Mouse (Mus musculus): ENCODE measurements around the gene Brd7.

Gene Brd7

GRCm38 (mm10) chr8:88357226-88357933 lies 4.6 kb downstream of the Brd7 start:
- no peak for DNase-seq (ENCODE audit: low spot score in 2 of 2)

GRCm38 (mm10) chr8:88349046-88349445 lies 12.9 kb downstream of the Brd7 start:
- DNase-seq (ENCODE audit: low spot score in 2 of 2) = no peak

- no peak for DNase-seq (ENCODE audit: low spot score in 2 of 2)
Observed at GRCm38 (mm10) chr8:88342026-88342425, 20.0 kb downstream of the Brd7 start.

DNA sequence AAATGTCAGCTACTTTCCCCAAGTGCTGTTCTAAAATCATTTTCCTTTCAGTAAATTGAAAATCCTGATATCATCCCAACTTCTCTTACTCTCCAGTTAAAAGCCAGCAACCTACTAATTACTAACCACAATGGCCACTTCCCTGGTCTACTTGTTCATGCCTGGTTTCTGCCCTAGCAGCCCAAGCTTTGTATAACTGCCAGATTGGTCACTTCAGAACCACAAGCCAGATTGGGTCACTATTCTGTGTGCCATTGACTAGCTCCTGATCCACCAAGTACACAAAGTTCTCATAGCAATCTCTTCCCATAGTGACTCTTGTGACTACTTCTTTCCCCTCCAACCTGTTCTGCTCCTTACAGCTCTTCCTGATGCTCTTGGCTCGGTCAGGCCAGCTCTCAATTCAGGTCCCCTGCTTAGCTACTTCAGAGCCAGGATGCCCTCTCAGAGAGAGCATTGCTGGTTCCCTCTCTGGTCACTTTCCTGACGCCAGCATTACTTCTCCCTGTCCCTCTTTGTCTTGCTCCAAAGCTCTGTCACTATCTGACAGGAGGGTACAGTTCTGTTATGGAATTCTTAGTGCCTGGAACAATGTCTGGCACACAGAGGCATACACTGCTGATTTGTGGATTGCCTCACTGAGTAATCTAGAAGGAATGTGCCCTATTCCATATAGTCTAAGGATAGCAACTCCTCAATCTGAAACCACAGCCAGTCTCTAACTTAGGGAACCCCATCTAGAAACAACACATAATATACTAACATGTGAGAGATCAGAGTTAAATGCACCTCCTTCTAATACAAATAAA lies 21.9 kb downstream of the Brd7 start:
- no peak for DNase-seq (ENCODE audit: low spot score in 2 of 2)

DNA sequence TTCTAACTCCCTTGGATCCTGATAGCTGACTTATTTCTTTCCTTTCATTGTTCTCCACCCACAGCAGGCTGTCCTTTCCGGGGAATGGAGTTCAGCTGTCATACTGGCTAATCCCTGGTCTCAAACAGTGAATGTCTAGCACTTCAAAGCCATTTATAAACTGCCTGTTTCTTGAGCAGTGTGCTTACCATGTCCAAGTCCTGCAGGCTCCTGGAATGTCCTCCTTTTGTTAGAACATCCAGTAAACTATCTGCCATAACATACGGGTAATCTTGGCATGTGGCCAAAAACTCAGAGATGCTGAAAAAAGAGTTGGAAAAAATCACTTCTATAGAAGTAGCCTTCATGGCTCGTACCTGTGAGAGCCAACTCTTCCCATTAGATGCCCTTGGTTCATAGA lies 22.8 kb downstream of the Brd7 start:
- DNase-seq (ENCODE audit: low spot score in 2 of 2) = no peak

GRCm38 (mm10) chr8:88334975-88335374 lies 27.0 kb downstream of the Brd7 start:
- no peak for DNase-seq (ENCODE audit: low spot score in 2 of 2)

- DNase-seq (ENCODE audit: low spot score in 2 of 2) = no peak
Observed at GRCm38 (mm10) chr8:88334384-88334783, 27.6 kb downstream of the Brd7 start.

GRCm38 (mm10) chr8:88330816-88331215 lies 31.2 kb downstream of the Brd7 start:
- DNase-seq (ENCODE audit: low spot score in 2 of 2) = no peak

DNA sequence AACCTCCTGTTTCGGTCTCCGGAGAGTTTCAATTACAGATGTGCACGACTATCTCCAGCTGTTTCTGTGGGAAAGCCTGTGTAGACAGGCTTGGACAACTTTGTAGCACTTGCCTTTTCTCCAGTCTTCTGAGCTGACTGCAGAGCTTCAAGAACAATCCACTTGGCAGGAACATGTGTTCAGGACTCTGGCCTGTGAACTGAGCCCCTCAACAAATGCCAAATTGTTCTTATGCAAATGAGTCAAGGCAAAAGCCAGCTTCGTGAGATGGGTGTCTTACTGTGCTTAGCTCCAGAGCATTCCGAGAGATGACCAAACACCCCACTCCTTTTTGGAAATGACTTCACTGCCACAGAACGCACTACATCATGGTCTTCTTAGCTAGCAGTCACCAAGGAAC lies 33.3 kb downstream of the Brd7 start:
- no peak for DNase-seq (ENCODE audit: low spot score in 2 of 2)

DNA sequence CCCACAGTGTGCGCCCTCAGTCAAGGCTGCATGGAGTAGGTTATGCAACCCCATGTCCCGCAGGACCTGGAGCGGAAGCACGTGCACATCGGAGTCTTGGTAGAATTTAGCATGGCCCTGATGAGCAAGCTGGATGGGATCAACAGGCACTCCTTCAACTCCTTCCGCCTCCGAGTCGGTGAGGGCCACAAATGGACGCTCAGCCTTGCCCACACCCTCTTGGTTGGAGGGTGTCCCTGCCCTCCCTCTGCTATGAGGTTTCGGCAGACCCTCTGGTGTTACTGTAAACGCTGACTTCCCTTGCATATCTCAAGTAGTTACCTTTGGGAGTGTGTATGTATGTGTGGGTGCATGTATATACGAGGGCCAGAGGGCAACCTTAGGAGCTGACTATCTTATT lies 35.7 kb downstream of the Brd7 start:
- no peak for DNase-seq (ENCODE audit: low spot score in 2 of 2)

- DNase-seq (ENCODE audit: low spot score in 2 of 2) = no peak
Observed at GRCm38 (mm10) chr8:88325795-88326194, 36.2 kb downstream of the Brd7 start.

- no peak for DNase-seq (ENCODE audit: low spot score in 2 of 2)
Observed at GRCm38 (mm10) chr8:88325251-88325650, 36.7 kb downstream of the Brd7 start.

GRCm38 (mm10) chr8:88324760-88325159 lies 37.2 kb downstream of the Brd7 start:
- no peak for DNase-seq (ENCODE audit: low spot score in 2 of 2)

DNA sequence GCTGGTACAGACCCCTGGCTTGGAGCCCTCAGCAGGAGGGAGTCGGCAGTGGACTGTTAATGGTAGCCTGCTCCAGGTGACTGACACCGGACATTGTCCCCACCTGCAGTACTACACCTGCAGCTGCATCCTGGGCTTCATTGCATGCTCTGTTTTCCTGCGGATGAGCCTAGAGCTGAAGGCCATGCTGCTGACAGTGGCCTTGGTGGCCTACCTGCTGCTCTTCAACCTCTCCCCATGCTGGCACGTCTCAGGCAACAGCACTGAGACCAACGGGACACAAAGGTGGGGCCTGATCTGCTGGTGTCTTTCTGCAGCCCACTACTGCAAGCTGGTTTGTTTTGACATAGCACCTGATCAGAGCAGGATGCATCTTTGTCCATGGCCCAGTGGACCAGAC lies 38.5 kb downstream of the Brd7 start:
- no peak for DNase-seq (ENCODE audit: low spot score in 2 of 2)

DNA sequence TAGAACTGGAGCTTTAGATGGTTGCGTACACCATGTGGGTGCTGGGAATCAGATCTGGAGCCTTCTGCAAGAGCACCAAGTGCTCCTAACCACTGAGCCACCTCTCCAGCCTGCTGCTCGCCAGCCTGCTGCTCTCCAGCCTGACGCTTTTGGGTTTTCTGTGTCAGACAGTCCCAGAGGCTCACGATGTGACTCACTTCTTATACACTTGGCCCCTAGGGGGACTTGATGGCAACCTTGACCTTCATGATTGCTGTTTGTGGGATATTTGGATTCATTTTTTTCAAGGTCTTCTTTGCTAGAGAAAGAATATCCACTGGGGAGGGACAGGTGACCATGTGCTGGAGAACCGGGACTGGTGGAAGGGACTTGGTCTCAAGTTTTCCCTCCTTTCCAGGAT lies 40.6 kb downstream of the Brd7 start:
- no peak for DNase-seq (ENCODE audit: low spot score in 2 of 2)

DNA sequence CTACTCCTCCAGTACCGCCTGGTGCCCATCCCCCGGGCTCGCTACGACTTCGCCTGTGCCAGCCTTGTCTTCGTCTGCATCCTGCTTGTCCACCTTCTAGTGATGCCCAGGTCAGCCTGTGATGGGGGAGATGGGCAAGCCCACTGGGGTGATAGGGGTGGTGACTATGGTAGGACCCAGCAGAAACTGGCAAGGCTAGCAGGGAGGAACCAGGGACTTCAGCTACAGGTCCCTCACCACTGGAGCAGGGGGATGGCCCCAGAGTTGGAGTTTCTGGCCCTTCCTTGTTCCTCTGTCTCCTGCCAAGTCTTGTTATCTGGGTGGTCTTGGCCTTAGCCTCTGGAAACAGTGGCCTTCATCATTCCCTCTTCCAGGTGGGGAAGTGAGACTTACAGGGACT lies 41.9 kb downstream of the Brd7 start:
- no peak for DNase-seq (ENCODE audit: low spot score in 2 of 2)

GRCm38 (mm10) chr8:88318151-88318550 lies 43.8 kb downstream of the Brd7 start:
- no peak for DNase-seq (ENCODE audit: low spot score in 2 of 2)

GRCm38 (mm10) chr8:88317341-88317740 lies 44.7 kb downstream of the Brd7 start:
- DNase-seq (ENCODE audit: low spot score in 2 of 2) = no peak

- DNase-seq (ENCODE audit: low spot score in 2 of 2) = no peak
Observed at GRCm38 (mm10) chr8:88316139-88316931, 45.7 kb downstream of the Brd7 start.

DNA sequence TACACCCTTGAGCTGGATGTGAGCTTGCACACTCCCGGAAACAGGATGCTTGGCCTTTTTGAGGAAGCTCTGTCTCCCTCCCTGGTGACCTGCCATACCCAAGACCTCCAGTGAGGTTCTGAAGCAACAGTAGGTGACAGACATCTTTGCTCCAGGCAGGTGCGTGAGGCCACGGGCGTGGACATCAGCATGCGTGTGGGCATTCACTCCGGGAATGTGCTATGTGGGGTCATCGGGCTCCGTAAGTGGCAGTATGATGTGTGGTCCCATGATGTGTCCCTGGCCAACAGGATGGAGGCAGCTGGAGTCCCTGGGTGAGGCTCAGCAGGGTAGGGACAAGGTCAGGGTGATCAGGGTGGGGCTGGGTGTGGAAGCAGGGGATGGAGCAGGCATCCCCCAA lies 46.7 kb downstream of the Brd7 start:
- DNase-seq (ENCODE audit: low spot score in 2 of 2) = no peak

DNA sequence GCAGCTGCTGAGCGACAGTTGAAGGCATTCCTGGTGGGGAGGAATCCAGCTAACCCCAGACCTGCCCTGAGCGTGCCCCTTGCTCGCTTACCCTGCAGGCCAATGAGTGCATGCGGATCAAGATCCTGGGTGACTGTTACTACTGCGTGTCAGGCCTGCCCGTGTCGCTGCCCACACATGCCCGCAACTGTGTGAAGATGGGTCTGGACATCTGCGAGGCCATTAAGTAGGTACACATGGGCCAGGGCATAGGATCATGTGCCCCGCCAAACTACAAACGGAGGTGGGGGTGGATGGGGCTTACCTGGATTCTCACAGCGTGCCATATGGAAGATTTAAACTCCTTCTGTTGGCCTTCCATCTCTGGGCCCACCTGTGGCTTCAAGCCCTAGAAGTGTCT lies 48.0 kb downstream of the Brd7 start:
- no peak for DNase-seq (ENCODE audit: low spot score in 2 of 2)

- no peak for DNase-seq (ENCODE audit: low spot score in 2 of 2)
Observed at GRCm38 (mm10) chr8:88312966-88313365, 49.0 kb downstream of the Brd7 start.

DNA sequence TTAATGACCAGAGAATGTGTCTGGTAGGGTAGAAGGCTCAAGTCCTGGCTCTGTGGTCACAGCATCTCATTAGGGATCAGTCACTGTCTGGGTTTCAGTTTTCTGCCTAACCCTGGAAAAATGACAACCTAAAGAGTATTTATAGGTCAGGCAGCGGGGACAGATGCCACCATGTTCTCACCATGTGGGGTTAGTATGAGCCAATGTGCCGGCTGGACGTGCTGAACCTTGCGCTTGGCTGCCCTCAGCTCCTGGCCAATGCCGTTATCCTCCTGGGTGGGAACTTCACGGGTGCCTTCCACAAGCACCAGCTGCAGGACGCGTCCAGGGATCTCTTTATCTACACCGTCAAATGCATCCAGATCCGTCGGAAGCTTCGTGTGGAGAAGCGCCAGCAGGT lies 51.7 kb downstream of the Brd7 start:
- no peak for DNase-seq (ENCODE audit: low spot score in 2 of 2)
